Mouse (Mus musculus) bone marrow, adult 2 months (tissue): ENCODE measurements around the gene Rspo3. TPM values are rescaled to one million over a fixed set of nuclear protein-coding genes. Genes with fewer than 3 reads are reported as not detected.

Source experiments
- H3K27ac ChIP-seq: fragments of 200-500 bp; 2 replicates; pipeline ENCODE4 v1.5.1; 2012; ENCODE audit warnings: low read depth, mild to moderate bottlenecking, control low read depth, inconsistent platforms, low read length; ENCODE audit not compliant: control insufficient read depth, poor library complexity, insufficient read depth
- H3K4me1 ChIP-seq: fragments of 200-500 bp; 2 replicates; pipeline ENCODE4 v1.6.1; 2011; ENCODE audit warnings: low read length; ENCODE audit not compliant: control insufficient read depth, insufficient read depth
- H3K4me3 ChIP-seq: fragments of 200-500 bp; replicated peaks from 2 replicates; pipeline ENCODE3; 2011; ENCODE audit warnings: mild to moderate bottlenecking, low read depth, low read length, control low read depth; ENCODE audit not compliant: control insufficient read depth
- CTCF ChIP-seq: fragments of 200-500 bp; IDR thresholded peaks from 2 replicates; pipeline ENCODE4 v1.5.1; 2011; ENCODE audit warnings: low read length, control low read depth; ENCODE audit not compliant: control insufficient read depth, insufficient read depth
- POLR2A ChIP-seq: fragments of 200-500 bp; IDR thresholded peaks from 2 replicates; pipeline ENCODE4 v1.6.1; 2011; ENCODE audit warnings: low read depth, mild to moderate bottlenecking, control low read depth, low read length, borderline replicate concordance; ENCODE audit not compliant: control insufficient read depth
- WGBS: fragments of 180-500 bp; shearing (Covaris S2); methylation state at CpG from one replicate; pipeline ENCODE4 v1.1.7; 2018; 5-methylcytosine and 5-hydroxymethylcytosine counted together
- polyA plus RNA-seq: library from polyadenylated mRNA; stranded (reverse); fragments of >200 nt; gene quantifications from 2 replicates; pipeline ENCODE4 v1.2.4, GENCODE M21; 2011; ENCODE audit warnings: low replicate concordance; ENCODE audit not compliant: missing spikeins, insufficient read depth, insufficient read length

The Rspo3 gene
- polyA plus RNA-seq, 1 experiment: 1.3 TPM

DNA sequence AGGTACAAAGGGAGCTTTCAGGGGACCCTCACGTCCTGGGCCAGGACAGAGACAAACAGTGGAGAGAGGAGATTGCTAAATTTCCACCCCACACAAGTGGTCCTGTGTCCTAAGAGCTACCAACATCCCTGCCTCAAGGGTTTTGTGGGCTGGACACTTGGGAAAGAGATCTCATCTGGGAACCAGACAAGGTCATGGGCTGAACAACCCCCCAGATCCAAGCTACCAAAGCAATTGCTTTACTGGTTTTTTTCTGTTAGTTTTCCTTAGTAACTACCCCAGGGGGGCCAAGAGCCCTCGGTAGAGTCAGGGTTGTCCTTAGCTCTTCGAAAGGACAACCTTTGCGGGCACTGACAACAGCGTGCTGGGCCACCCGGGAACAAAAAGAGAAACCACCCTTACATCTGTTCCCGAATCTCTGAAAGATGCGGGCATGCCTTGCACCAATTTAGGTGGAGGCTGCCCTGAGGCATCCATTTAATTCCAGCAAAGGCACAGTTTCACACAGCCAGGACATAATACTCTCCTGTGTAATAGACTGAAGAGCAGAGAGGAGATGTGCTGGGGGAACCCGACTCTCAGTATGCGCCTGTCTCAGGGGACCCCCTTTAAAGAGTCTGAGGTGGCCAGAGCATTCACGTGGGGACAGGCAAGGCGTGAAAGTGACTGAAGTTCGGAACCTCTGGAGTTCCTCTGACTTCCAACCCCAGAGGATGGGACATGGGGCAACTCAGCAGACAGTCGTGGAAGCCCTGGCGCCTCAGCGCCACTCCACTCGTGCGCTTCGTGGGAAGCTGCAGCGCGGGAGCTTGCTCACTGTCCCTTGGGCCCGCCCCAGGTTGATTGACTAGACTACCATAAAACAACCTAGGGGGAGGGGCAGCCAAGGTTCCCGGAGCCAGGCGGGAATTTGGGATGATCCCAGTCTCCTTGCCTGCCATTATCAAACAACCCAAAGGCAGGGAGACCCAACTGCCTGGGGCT, 1.5 kb downstream of the Rspo3 start:
- Histone ChIP-seq H3K27ac (no peak overlapping the region), H3K4me3 (no peak overlapping the region), H3K4me1 (no peaks in the 10 kb centered on the region)
- TF ChIP-seq CTCF (no peak), POLR2A (no peak)
- 2% methylated on average over 24 of the region's 24 CpGs for WGBS

DNA sequence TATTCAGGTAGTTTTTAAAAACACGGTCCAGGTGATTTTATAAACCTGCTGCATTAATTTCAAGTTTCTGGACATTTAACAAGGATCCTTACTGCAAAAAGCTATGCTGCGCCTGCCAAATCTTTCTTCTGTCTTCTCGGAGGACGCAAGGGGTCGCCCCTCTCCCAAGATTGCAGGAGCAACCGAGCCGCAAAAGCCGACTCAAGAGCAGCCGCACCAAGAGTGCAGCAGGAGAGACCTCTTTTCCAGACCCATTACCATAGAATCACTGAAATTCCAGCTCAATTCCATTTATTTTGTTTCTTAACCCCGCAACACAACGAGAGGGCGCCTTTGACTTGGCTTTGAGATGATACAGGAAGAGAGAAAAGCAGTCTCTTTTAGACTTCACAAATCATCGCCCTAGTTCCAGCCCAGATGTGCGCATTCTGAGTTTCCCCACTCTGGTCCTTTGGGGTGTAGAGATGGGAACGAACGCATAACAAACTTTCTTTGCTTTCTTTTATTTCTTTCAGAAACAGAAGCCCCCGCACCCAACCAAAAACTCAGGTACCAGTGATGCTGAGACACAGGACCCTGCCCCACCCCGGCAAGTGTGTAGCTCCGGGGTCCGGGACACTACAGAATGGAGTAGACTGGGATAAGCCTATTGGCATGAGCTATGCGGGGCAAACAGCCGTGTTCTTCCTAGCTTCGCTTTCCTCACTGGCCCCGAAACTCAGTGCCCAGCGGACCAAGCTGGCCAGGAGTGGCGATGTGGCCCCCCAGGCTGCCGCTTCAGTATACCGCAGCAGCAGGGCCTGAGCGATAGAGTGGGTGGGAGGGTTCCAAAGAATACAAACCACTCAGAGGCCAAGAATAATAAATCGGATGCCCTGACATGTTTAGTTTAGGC, 2.6 kb downstream of the Rspo3 start:
- TF ChIP-seq CTCF: no peak
- TF ChIP-seq POLR2A: no peak
- no peak overlapping the region for H3K4me3 ChIP-seq
- WGBS: 2% methylated on average over 30 of the region's 30 CpGs
- H3K4me1 ChIP-seq: no peaks in the 10 kb centered on the region
- H3K27ac ChIP-seq: no peak overlapping the region

DNA sequence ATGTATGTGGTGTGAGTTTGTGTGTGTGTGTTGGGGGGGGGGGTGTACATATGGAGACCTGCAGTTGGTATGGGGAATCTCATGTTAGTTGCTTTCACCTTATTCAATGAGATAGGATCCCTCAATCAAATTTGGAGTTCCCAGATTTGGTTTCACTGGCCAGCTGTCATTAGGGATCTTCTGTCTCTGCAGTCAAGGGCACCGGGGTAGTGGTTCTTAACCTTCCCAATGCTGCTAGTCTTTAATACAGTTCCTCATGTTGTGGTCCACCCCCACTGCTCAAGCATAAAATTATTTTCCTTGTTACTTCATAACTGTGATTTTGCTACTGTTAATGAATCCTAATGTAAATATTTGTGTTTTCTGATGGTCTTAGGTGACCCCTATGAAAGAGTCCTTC, 22.1 kb downstream of the Rspo3 start:
- no peak for TF ChIP-seq POLR2A
- no peak for TF ChIP-seq CTCF
- Histone ChIP-seq H3K27ac (no peak overlapping the region), H3K4me3 (no peak overlapping the region), H3K4me1 (no peaks in the 10 kb centered on the region)
- 82% methylated on average over 1 of the region's 1 CpGs for WGBS

DNA sequence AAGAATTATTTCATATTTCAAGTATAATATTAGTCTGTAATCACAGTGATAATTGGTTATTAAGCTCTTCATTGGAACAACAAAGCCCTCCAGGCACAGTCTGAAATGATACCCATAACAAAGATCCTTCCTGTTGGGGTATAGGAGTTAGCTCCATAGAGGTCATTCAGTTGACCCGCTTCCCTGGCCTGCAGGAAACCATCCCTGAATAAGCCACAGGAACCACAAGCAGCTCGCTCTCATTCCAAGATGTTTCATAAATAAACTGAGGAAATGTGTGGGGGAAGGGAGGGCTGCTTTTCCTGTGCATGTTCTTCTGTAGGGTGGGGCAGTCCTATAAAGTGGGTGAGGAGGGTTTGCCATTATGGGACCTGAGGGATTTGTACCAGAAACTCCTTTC, 27.5 kb downstream of the Rspo3 start:
- Histone ChIP-seq H3K4me1 (no peaks in the 10 kb centered on the region), H3K4me3 (no peak overlapping the region), H3K27ac (no peak overlapping the region)
- WGBS: 51% methylated on average over 2 of the region's 2 CpGs
- TF ChIP-seq POLR2A: no peak
- no peak for TF ChIP-seq CTCF

DNA sequence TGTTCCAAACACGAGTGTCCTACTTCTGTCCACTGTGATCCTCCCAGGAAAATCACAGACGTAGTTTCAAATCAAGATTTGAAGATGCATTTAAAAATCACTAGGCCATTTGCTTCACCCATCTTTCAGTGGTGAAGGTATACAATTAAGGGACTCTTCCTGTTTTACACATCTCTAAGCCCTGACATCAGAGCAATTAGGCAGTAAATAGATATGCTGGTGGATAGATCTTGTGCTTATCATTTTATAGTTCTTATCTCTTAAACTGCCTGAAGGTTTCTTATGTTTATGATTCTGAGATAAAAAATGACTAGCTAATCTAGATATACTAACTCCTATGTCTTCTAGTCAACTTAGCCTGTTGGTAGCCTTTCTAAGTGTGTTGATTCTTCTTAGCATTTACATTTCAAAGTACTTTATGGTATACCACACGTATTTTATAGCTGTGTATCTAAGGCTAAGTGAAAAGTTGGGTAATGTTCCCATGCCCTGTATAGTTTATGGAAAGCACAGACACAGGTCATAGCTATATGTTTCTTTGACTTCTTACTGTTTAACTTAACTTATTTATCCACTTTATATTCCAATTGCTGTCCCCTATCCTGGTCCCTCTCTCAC, 38.4 kb downstream of the Rspo3 start:
- Histone ChIP-seq H3K27ac (no peak overlapping the region), H3K4me3 (no peak overlapping the region), H3K4me1 (no peaks in the 10 kb centered on the region)
- TF ChIP-seq POLR2A: no peak
- TF ChIP-seq CTCF: no peak
- WGBS: 66% methylated on average over 3 of the region's 3 CpGs

DNA sequence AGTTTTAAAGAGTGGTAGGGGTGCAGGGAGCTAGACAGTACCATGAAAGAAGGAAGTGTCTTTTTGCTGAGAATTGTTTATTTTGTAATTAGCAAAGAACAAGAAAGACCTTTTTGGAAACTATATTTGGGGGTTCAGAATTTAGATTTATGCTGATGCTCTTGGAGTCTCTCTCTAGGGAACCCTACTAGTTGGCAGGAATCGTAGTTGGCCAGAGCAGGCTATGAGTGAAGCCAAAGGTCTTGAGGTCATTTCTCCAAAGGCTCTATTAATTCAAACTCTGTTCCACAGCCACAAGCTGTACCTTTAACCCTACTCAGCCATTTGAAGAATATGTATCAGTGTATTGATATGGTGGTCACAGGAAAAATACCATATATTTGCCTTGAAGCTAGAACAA, 41.7 kb downstream of the Rspo3 start:
- WGBS: 73% methylated on average over 1 of the region's 1 CpGs
- TF ChIP-seq CTCF (no peak), POLR2A (no peak)
- no peak overlapping the region for H3K4me3 ChIP-seq
- no peaks in the 10 kb centered on the region for H3K4me1 ChIP-seq
- H3K27ac ChIP-seq: no peak overlapping the region

DNA sequence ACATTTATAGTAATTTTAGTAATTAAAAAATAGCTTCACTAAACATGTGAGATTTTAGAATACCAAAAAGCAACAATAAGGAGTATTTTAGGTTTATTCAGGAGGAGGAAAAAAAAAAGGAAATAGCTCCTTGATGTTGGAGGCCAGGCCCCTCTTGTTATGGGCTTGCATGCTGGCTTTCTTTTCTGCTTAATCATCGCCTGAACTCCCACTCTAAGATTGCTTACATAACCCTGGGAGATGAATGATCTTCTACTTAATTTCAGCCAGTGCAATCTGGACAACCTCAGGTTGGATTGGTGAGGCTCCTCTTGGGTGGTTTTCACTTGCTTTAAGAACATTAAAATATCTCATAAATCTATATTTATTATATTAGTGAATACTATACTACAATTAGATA, 54.7 kb downstream of the Rspo3 start:
- no peak overlapping the region for H3K4me3 ChIP-seq
- 12% methylated on average over 1 of the region's 1 CpGs for WGBS
- H3K4me1 ChIP-seq: no peaks in the 10 kb centered on the region
- no peak overlapping the region for H3K27ac ChIP-seq
- no peak for TF ChIP-seq CTCF
- no peak for TF ChIP-seq POLR2A

DNA sequence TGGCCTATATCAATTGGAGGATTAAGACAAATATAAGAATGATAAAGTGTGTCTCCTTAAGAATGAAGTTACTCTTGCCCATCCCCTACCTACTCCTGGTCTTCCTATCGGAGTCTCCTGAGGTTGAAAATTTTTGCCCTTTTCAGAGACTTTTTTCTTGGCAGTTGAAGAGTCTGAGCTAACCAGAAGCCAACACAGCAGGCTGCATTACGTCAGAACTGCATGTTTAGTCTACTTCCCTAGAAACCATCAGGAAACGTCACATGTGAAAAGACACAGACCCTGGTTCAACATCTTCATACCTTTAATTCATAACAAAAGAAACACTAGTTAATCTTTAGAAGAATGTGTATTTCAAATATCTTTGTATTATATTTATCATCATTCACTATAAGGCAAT, 56.3 kb downstream of the Rspo3 start:
- Histone ChIP-seq H3K4me3 (no peak overlapping the region), H3K27ac (no peak overlapping the region), H3K4me1 (no peaks in the 10 kb centered on the region)
- WGBS: 34% methylated on average over 3 of the region's 3 CpGs
- TF ChIP-seq CTCF (no peak), POLR2A (no peak)
